Mouse (Mus musculus) megakaryocyte, adult 5-6 weeks (primary cell): ENCODE results near the gene Dffb. TPM values are rescaled to one million over a fixed set of nuclear protein-coding genes. Genes with fewer than 3 reads are reported as not detected.
"Not testable (repeated sequence)": the region's sequence is repeated elsewhere in the genome, so short reads cannot be mapped to it uniquely, and the experiment has no call there.

ENCODE experiments used
- ATAC-seq: 2 replicates; pipeline ENCODE4 v1.8.0; 2016; ENCODE audit warnings: mild to moderate bottlenecking, inconsistent platforms; ENCODE audit not compliant: poor library complexity, severe bottlenecking
- total RNA-seq, 2 experiments: library from RNA; stranded (forward) in 1 of 2; stranded (reverse) in 1 of 2; fragments of 153-499, 151-499 nt in 1 of 2; fragments of 221-1000, 200-1000 nt in 1 of 2; gene quantifications; 2 replicates each; pipeline versions ENCODE4 v1.2.3 to v1.2.4; 2015 to 2017

Gene Dffb
- total RNA-seq, 2 experiments from 2014 or later: 8.4 to 13.8 TPM

- ATAC-seq: peak; percentile 57; the same call in 1 of the 2 replicates
Measured at GRCm38 (mm10) chr4:153967556-153967955, 7.4 kb downstream of the Dffb start.

DNA sequence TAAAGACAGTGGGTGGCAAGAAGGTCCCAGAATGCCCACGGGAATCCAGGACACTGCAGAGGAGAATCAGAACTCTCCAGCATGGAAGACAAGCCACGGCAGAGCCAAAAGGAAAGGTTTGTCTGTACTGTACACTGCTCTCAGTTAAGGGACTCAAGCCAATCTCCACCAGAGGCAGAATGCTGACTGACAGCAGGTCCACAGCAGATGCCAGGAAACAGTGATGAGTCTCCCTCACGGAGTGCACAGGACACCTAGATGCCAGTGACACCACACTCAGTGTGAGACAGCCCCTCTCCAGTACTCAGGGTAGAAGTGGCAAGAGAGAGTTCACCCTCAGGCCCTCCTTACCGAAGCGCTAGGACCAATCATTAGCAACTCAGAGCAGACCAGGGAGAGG lies 8.3 kb downstream of the Dffb start:
- no peak for ATAC-seq

GRCm38 (mm10) chr4:153962631-153963030 lies 12.3 kb downstream of the Dffb start:
- no peak for ATAC-seq

- peak; percentile 9; the same call in 1 of the 2 replicates for ATAC-seq
Measured at GRCm38 (mm10) chr4:153957444-153958250, 17.3 kb downstream of the Dffb start.

GRCm38 (mm10) chr4:153956569-153957405 lies 18.1 kb downstream of the Dffb start, which contains the start of gene A430005L14Rik:
Gene A430005L14Rik (plus strand): TSS chr4:153957237.
- peak; percentile 92 for ATAC-seq

- no peak for ATAC-seq
Measured at GRCm38 (mm10) chr4:153955651-153956050, 19.3 kb downstream of the Dffb start.

DNA sequence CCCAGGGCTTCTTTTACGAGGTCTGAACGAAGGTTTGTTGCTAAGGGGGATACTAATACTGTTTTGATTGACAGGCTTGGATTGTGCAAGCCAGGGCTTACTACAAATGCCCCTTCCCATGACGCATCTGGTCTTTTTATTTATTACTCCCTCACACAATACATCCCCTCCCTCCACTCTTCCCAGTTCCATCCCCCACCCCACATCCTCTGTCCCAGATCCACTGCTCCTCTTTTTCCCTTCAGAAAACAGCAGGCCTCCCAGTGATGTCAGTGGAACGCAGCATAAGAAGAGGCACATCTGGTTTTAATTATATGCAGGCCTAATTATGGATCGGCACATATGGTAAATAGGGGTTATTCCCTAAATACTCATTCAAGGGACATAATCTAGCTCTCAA lies 23.2 kb downstream of the Dffb start:
- no peak for ATAC-seq

DNA sequence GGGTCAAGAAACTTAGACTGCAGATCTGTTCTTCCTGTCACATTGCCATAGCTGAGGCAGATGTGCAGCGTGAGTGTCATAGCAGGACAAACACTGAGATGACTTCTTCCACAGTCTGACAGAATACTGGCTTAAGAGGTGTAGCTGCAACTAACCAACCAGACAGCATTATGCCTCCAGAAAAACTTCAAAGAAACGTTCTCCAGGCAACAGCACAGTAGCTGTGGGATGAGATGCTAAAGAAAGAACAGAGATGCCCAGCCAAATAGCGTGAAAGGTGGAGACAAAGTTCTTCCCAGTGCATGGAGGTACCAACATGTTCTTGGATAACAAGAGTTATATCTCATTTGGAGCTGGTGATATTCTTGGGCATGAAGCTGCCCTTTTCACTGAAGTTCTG lies 23.8 kb downstream of the Dffb start:
- ATAC-seq: no peak

DNA sequence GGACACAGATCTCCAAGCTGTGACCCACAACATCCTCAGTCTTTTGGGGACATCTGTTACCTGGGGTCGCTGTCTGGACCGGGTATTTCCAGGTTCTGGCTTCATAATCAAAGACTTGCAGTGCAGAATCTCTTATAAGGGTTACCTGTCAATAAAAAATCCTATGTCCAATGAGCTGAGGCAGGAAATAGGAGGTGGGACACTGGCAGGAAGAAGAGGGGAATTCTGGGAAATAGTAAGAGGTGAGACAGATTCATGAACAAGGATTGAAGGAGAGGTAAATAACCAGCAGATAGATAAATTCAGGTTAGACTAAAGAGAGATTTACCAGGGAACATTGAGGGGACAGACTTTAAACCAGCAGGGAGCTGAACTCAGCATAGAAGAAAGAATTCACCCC lies 24.6 kb downstream of the Dffb start:
- no peak for ATAC-seq

GRCm38 (mm10) chr4:153945741-153946140 lies 29.2 kb downstream of the Dffb start:
- no peak for ATAC-seq

DNA sequence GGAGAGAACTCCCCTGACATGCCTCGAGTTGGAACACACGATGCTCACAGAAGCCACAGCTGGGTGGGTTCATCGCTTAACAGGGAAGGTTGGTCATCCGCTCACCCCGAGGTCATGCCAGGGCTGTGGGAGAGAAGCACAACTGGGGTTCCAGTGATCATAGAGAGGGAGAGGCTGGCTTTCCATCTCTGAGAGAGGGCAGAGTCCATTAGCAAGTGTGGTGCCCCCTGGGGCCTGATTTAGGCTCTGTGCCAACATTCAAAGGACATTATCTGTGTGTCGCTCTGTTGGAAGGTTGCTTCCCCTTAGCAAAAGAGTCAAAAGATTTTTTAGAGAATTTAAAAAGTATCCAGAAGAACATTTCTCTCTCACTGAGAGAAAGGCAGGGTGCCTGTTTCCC lies 30.7 kb downstream of the Dffb start:
- ATAC-seq: no peak

DNA sequence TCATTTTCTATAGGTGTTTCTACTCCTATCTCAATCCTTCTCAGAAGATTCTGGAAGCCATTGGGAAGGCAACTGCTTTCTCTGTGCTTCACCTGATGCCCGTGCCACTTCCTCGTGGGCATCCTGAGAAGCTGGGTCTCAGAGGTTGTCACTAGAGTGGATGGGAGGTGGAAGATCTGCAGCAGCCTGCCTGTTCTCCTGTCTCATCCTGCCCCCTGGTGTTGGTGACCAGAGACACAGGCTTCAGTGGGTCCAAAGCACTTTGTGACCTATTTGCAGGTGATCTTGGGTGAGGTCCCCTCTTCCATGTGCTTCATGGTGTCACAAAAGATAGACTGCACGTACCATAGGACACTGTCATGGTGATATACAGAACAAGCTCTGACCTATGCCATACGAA lies 31.7 kb downstream of the Dffb start:
- no peak for ATAC-seq

DNA sequence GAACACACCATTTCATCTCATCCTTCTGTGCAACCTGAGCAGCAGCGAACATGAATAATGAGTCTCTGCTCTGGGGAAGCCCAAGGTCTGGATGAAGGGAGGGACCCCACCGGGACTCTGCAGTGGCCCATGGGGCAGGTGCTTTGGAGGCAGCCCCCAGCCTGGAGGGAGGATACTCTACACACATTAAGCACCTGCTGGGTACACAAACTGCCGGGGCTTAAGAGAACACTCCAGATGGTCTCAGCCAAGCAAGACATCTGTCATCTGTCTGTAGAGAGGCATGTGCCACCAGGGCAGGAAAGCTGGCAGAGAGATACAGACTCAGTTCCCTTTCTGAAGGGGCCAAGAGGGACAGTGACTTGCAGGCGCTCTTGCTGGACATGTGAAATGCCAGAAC lies 45.0 kb downstream of the Dffb start:
- ATAC-seq: no peak

- ATAC-seq: no peak
Measured at GRCm38 (mm10) chr4:153929425-153929824, 45.5 kb downstream of the Dffb start.

- ATAC-seq: no peak
Measured at GRCm38 (mm10) chr4:153928772-153929299, 46.1 kb downstream of the Dffb start.

DNA sequence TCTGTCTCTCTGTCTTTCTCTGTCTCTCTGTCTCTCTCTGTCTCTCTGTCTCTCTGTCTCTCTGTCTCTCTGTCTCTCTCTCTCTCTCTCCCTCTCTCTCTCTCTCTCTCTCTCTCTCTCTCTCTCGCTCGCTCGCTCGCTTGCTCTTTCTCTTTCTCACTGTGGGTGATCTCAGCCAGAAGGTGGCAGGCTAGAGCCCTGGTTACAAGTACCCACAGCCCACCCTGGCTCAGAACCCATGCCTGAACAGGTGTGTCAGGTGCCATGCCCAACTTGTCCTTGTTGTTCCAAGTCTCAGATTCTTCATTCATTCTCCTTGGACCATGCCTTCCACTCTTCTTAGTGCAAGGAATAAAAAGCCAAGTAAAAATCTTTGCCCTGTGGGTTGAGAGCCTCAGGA lies 52.8 kb downstream of the Dffb start:
- not testable (repeated sequence) for ATAC-seq

- no peak for ATAC-seq
Measured at GRCm38 (mm10) chr4:153920517-153921233, 54.3 kb downstream of the Dffb start.

- ATAC-seq: no peak
Measured at GRCm38 (mm10) chr4:153917773-153918500, 57.0 kb downstream of the Dffb start.
